Mouse (Mus musculus) central nervous system, embryonic 14 days (tissue): ENCODE measurements around the gene Gpcpd1. TPM values are rescaled to one million over a fixed set of nuclear protein-coding genes. Genes with fewer than 3 reads are reported as not detected.

ENCODE experiments used
- polyA plus RNA-seq: library from polyadenylated mRNA; depleted of rRNA; stranded (reverse); fragments of >200 nt; gene quantifications from 2 replicates; pipeline ENCODE4 v1.2.3, GENCODE M21; 2012; rRNA removed

The Gpcpd1 gene
- 53.2 and 56.4 TPM in 2 replicates for polyA plus RNA-seq

DNA sequence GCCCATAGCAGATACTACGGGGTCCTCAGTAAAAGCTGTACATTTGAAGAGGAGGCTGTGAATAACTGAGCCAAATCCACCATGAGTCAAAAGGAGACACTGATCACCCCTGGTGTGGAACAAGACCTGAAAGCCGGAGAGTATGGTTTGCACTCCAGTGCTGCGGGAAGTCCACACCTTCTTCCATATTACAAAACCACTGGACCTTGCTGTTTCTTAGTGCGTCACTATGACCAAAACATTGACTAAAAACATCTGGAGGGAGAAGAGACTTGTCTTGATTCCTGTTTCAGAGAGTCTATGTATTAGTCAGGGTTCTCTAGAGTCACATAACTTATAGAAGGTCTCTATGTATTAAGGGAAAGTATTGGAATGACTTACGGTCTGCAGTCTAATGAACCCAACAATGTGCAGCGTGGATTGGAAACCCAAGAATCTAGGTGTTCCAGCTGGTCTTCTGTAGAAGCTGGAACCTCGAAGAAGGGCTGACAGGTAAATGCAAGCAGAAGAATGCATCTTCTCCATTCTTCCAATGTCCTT lies at the start of gene Gpcpd1:
Gene Gpcpd1 (minus strand): TSS at position 490 of the 540 bp plus-strand sequence.

Other genes starting within 250 kb of the Gpcpd1 start
- 2.7 TPM in 2 replicates for gene Prokr2, start 202.3 kb downstream of the Gpcpd1 start, polyA plus RNA-seq
- 23.2 and 25.1 TPM in 2 replicates for gene Shld1, start 99.2 kb upstream of the Gpcpd1 start, polyA plus RNA-seq
- gene Chgb, start 193.5 kb upstream of the Gpcpd1 start, polyA plus RNA-seq = 34.1 and 39.6 TPM in 2 replicates
- 29.4 and 31.0 TPM in 2 replicates for gene Trmt6, start 228.3 kb upstream of the Gpcpd1 start, polyA plus RNA-seq
- gene Mcm8, start 228.4 kb upstream of the Gpcpd1 start, polyA plus RNA-seq = 6.5 and 7.9 TPM in 2 replicates